Mouse (Mus musculus) MEL (cell line): ENCODE data around the gene Arhgap19. TPM values are rescaled to one million over a fixed set of nuclear protein-coding genes. Genes with fewer than 3 reads are reported as not detected.
"Not testable (repeated sequence)": the region's sequence is repeated elsewhere in the genome, so short reads cannot be mapped to it uniquely, and the experiment has no call there.

Source experiments
- DNase-seq: peaks from one replicate; pipeline ENCODE4 v3.0.0; 2011; ENCODE audit warnings: low read depth, low spot score
- H3K27ac ChIP-seq: 2 replicates; pipeline ENCODE4 v1.5.1; 2012; ENCODE audit warnings: low read depth, mild to moderate bottlenecking, control low read depth, low read length, moderate library complexity; ENCODE audit not compliant: control insufficient read depth
- H3K27me3 ChIP-seq, 2 experiments: fragments of 150-350 bp in 1 of 2; sonication (generic) in 1 of 2; 2 replicates each; pipeline ENCODE4 v1.6.1; 2012; ENCODE audit warnings: low read length in 2 of 2, mild to moderate bottlenecking in 2 of 2, improper control_type of control experiment in 1 of 2, moderate library complexity in 1 of 2; ENCODE audit not compliant: insufficient read depth in 2 of 2, control insufficient read depth in 1 of 2
- H3K36me3 ChIP-seq, 2 experiments: 2 replicates each; pipeline ENCODE4 v1.6.1; 2012 to 2014; ENCODE audit warnings: low read length in 2 of 2, improper control_type of control experiment in 1 of 2, inconsistent platforms in 1 of 2, mild to moderate bottlenecking in 1 of 2; ENCODE audit not compliant: insufficient read depth in 2 of 2, control insufficient read depth in 1 of 2
- H3K4me1 ChIP-seq, 2 experiments: fragments of 150-350 bp in 1 of 2; sonication (generic) in 1 of 2; 2 replicates each; pipeline ENCODE4 v1.6.1; 2012; ENCODE audit warnings: low read length in 2 of 2, improper control_type of control experiment in 1 of 2, mild to moderate bottlenecking in 1 of 2; ENCODE audit not compliant: insufficient read depth in 2 of 2, control insufficient read depth in 1 of 2
- H3K4me3 ChIP-seq, 2 experiments: fragments of 150-350 bp in 1 of 2; sonication (generic) in 1 of 2; 2 replicates each; pipeline ENCODE4 v1.5.1; 2012; ENCODE audit warnings: low read depth in 2 of 2, low read length in 2 of 2, mild to moderate bottlenecking in 2 of 2, moderate library complexity in 2 of 2, control low read depth in 1 of 2, improper control_type of control experiment in 1 of 2; ENCODE audit not compliant: control insufficient read depth in 1 of 2, insufficient read depth in 1 of 2
- H3K79me2 ChIP-seq: 2 replicates; pipeline ENCODE4 v1.6.1; 2012; ENCODE audit warnings: mild to moderate bottlenecking, low read length, moderate library complexity; ENCODE audit not compliant: control insufficient read depth, poor library complexity, insufficient read depth
- H3K9ac ChIP-seq: 2 replicates; pipeline ENCODE4 v1.6.1; 2012; ENCODE audit warnings: low read depth, mild to moderate bottlenecking, control low read depth, low read length, moderate library complexity; ENCODE audit not compliant: control insufficient read depth, poor library complexity, severe bottlenecking
- H3K9me3 ChIP-seq: fragments of 150-350 bp; sonication (generic); replicated peaks from 2 replicates; pipeline ENCODE4 v1.6.1; 2012; ENCODE audit warnings: mild to moderate bottlenecking, low read length, improper control_type of control experiment, moderate library complexity; ENCODE audit not compliant: insufficient read depth
- CTCF ChIP-seq, 3 experiments: IDR thresholded peaks in 2 of 3; conservative IDR thresholded peaks in 1 of 3; 2 replicates each; pipeline ENCODE4 v1.5.1; 2011 to 2012; ENCODE audit warnings: low read length in 3 of 3, low read depth in 2 of 3, mild to moderate bottlenecking in 2 of 3, improper control_type of control experiment in 1 of 3, inconsistent platforms in 1 of 3, mixed read lengths in 1 of 3, moderate library complexity in 1 of 3; ENCODE audit not compliant: control insufficient read depth in 1 of 3, insufficient read depth in 1 of 3, poor library complexity in 1 of 3, severe bottlenecking in 1 of 3
- ELF1 ChIP-seq: IDR thresholded peaks from 2 replicates; pipeline ENCODE4 v1.6.1; 2014; ENCODE audit warnings: low read depth, mild to moderate bottlenecking, inconsistent platforms, low read length, improper control_type of control experiment, moderate library complexity
- EP300 ChIP-seq, 2 experiments: IDR thresholded peaks; 2 replicates each; pipeline ENCODE4 v1.6.1; 2011; ENCODE audit warnings: improper control_type of control experiment in 2 of 2, low read length in 2 of 2, low read depth in 1 of 2, mild to moderate bottlenecking in 1 of 2
- GABPA ChIP-seq: IDR thresholded peaks from 2 replicates; pipeline ENCODE4 v1.6.1; 2012; ENCODE audit warnings: low read depth, mild to moderate bottlenecking, inconsistent platforms, low read length, improper control_type of control experiment, moderate library complexity
- MAX ChIP-seq: IDR thresholded peaks from 2 replicates; pipeline ENCODE4 v1.6.1; 2011; ENCODE audit warnings: low read length, improper control_type of control experiment
- MAZ ChIP-seq: IDR thresholded peaks from 2 replicates; pipeline ENCODE4 v1.6.1; 2012; ENCODE audit warnings: low read depth, mild to moderate bottlenecking, inconsistent platforms, low read length, improper control_type of control experiment
- MYB ChIP-seq: IDR thresholded peaks from 2 replicates; pipeline ENCODE4 v1.6.1; 2011; ENCODE audit warnings: mild to moderate bottlenecking, low read depth, low read length, improper control_type of control experiment
- NELFE ChIP-seq: IDR thresholded peaks from 2 replicates; pipeline ENCODE4 v1.6.1; 2011; ENCODE audit warnings: low read depth, low read length, improper control_type of control experiment
- NRF1 ChIP-seq: IDR thresholded peaks from 2 replicates; pipeline ENCODE4 v1.6.1; 2014; ENCODE audit warnings: low read depth, mild to moderate bottlenecking, inconsistent platforms, low read length, improper control_type of control experiment, moderate library complexity; ENCODE audit not compliant: poor library complexity, insufficient read depth, severe bottlenecking
- POLR2A ChIP-seq, 2 experiments: IDR thresholded peaks; 2 replicates each; pipeline ENCODE4 v1.6.1; 2011 to 2012; ENCODE audit warnings: low read length in 2 of 2, mild to moderate bottlenecking in 2 of 2, control low read depth in 1 of 2, improper control_type of control experiment in 1 of 2, low read depth in 1 of 2, moderate library complexity in 1 of 2; ENCODE audit not compliant: control insufficient read depth in 1 of 2, insufficient read depth in 1 of 2, poor library complexity in 1 of 2
- USF1 ChIP-seq: IDR thresholded peaks from 2 replicates; pipeline ENCODE4 v1.6.1; 2014; ENCODE audit warnings: low read depth, mild to moderate bottlenecking, inconsistent platforms, low read length, improper control_type of control experiment, moderate library complexity
- ZNF384 ChIP-seq: IDR thresholded peaks from 2 replicates; pipeline ENCODE4 v1.6.1; 2012; ENCODE audit warnings: low read depth, mild to moderate bottlenecking, inconsistent platforms, low read length, improper control_type of control experiment
- polyA plus RNA-seq, 2 experiments: library from polyadenylated mRNA; stranded (reverse) in 1 of 2; unstranded in 1 of 2; fragments of >175 nt in 1 of 2; fragments of >200 nt in 1 of 2; gene quantifications; 2 replicates each; pipeline versions ENCODE4 v1.2.1 to v1.2.4; 2012; ENCODE audit warnings: low replicate concordance in 2 of 2, low read depth in 1 of 2; ENCODE audit not compliant: insufficient read length in 2 of 2, insufficient read depth in 1 of 2, missing spikeins in 1 of 2
- total RNA-seq: library from RNA; depleted of rRNA; stranded (reverse); fragments of 300-350 nt; gene quantifications from 2 replicates; pipeline ENCODE4 v1.2.3, GENCODE M21; 2012

Gene Arhgap19
- total and polyA plus RNA-seq, 3 experiments: 47.5 to 67.9 TPM; not detected in 1

DNA sequence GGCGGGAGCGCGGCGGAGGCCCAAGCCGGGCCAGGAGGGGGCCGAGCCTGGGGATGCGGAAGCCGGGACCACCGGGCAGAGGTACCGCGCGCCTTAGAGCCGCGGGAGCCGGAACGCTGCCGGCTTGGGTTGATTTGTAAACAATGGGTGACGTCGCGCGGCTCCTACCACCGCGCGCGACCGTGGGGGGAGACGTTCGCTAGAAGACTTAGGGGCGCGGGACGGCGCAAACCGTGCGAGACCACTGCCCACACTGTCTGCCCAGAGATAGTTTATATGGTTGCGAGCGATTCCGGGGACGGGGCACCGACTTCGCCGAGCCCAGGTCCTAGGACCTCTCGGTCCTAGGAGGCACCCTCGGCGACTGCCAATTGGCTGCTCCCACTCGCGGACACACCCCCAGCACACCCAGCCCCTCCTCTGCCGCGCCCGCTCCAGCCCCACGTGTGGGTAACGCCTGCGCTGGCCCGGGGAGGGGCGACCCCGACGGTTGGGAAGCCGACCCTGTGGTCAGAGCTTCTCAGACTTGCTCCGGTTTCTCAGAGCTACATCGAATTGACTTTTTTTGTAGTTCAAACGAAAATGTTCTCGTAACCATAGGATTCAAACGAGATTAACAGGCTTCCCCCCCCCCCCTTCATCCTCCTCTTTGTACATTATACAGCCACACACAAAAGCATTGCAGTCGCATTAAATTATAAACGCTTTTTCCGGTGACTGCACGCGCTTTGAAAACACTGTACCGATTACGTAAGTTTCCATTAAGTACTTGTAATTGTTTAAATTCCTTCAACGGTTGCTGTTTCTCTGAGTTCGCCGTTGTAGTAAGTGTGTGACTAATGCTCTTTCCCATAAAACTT, 46.4 kb upstream of the Arhgap19 start, which contains the start of gene Frat2 (continued):
- TF ChIP-seq EP300 (IDR thresholded peaks at IDR 0.05; ENCODE audit: low read depth in 1 of 2, low read length in 2 of 2) (peak; percentile 57 to 75), USF1 (peak; percentile 85), MAZ (peak; percentile 96), ZNF384 (peak; percentile 80), CTCF (IDR thresholded peaks at IDR 0.05 in 2 of 3, conservative IDR thresholded peaks at IDR 0.05 in 1 of 3; ENCODE audit: control insufficient read depth in 1 of 3, insufficient read depth in 1 of 3, low read depth in 2 of 3, low read length in 3 of 3, poor library complexity in 1 of 3, severe bottlenecking in 1 of 3) (no peak), NELFE (peak; percentile 92), NRF1 (peak; percentile 69)
- TF ChIP-seq, all 39 proteins: peak for 23

DNA sequence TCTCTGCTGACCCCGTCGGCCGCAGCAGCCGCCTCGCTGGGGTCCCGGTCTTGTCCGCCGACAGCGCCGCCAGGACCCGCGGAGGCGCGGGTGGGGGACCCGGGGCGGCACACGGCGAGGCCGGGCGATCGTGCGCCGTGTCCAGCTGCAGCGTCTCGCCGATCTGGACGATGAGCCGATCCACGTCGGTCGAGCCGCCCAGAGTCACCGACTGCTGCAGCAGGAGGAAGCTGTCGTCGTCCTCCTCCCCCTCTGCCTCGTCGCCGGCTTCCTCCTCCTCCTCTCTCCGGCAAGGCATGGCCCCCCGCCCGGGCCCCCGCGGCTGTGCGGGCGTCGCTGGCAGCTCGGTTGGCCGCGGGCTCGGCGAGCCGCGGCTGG, 45.8 kb upstream of the Arhgap19 start:
- H3K79me2 ChIP-seq: peaks cover 40% of the 10 kb centered on the region
- H3K9ac ChIP-seq: peak overlapping the region; percentile 90
- peaks cover 19 to 34% of the 10 kb centered on the region in 2 experiments for H3K4me1 ChIP-seq
- TF ChIP-seq GABPA (0 out of 2 replicates have a peak, but pooled peaks have one; percentile 1), POLR2A (IDR thresholded peaks at IDR 0.05; ENCODE audit: control insufficient read depth in 1 of 2, insufficient read depth in 1 of 2, low read depth in 1 of 2, low read length in 2 of 2, poor library complexity in 1 of 2) (peak in 1 of 2 experiments; percentile 33; a peak in 1 of 4 replicates), MAX (0 out of 2 replicates have a peak, but pooled peaks have one; percentile 51)
- peak; percentile 84 for DNase-seq
- peak overlapping the region; percentile 69 to 89 for H3K4me3 ChIP-seq
- H3K9me3 ChIP-seq, H3K27me3 ChIP-seq: not testable (repeated sequence)
- peaks cover 0 to 36% of the 10 kb centered on the region in 2 experiments; a peak in 2 of 4 replicates for H3K36me3 ChIP-seq
- H3K27ac ChIP-seq: peak overlapping the region; percentile 97

DNA sequence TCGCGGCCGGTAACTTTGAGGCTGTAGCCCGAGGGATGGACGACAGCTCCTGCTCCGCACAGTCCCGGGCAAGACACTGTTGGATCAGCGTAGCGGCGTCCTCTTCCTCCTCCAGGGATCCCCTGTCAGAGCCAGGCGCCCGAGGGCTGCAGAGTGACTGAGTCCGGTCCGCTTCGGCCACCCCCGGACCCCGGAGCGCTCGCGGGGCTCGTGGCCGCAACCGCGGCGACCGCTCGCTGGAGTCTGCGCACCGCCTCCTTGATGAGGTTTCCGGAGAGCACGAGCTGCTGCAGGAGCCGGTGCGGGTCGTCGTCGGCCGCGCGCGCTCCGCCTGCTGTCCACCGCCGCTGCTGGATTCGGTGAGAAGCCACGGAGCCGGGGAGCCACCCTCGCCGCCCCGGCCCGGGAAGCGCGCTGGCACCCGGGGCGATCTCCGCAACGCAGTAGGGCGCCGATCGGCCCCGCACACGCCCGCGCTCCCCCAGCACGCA, 45.3 kb upstream of the Arhgap19 start:
- TF ChIP-seq POLR2A (IDR thresholded peaks at IDR 0.05; ENCODE audit: control insufficient read depth in 1 of 2, insufficient read depth in 1 of 2, low read depth in 1 of 2, low read length in 2 of 2, poor library complexity in 1 of 2) (0 out of 4 replicates have a peak, but pooled peaks of 1 of the 2 experiments have one; percentile 10), MAX (0 out of 2 replicates have a peak, but pooled peaks have one; percentile 17), ELF1 (no peak), MYB (peak; percentile 3; the same call in 1 of the 2 replicates), NRF1 (peak; percentile 60)
- no peaks in the 10 kb centered on the region for H3K9me3 ChIP-seq
- H3K79me2 ChIP-seq: peaks cover 40% of the 10 kb centered on the region
- peaks cover 0 to 39% of the 10 kb centered on the region in 2 experiments; a peak in 2 of 4 replicates for H3K36me3 ChIP-seq
- peaks cover 22 to 36% of the 10 kb centered on the region in 2 experiments for H3K4me1 ChIP-seq
- H3K27ac ChIP-seq: peak overlapping the region; percentile 97
- peak overlapping the region; percentile 69 to 89 for H3K4me3 ChIP-seq
- no peak for DNase-seq
- H3K9ac ChIP-seq: peak overlapping the region; percentile 90
- no peaks in the 10 kb centered on the region for H3K27me3 ChIP-seq
